Mouse (Mus musculus) hindbrain, embryonic 10.5 days (tissue): Measurements from ENCODE around the gene Prcd. TPM values are rescaled to one million over a fixed set of nuclear protein-coding genes. Genes with fewer than 3 reads are reported as not detected.
"Not testable (repeated sequence)": the region's sequence is repeated elsewhere in the genome, so short reads cannot be mapped to it uniquely, and the experiment has no call there.

ENCODE experiments used
- DNase-seq: peaks from one replicate; pipeline ENCODE4 v3.0.0-alpha.2; 2017; ENCODE audit warnings: low spot score
- H3K27ac ChIP-seq: fragments of 300-500 bp; sonication (generic); 2 replicates; pipeline ENCODE4 v1.5.1; 2016; ENCODE audit warnings: mild to moderate bottlenecking, moderate library complexity
- H3K27me3 ChIP-seq: fragments of 300-500 bp; sonication (generic); 2 replicates; pipeline ENCODE4 v1.6.1; 2016; ENCODE audit warnings: mild to moderate bottlenecking; ENCODE audit not compliant: poor library complexity, insufficient read depth, severe bottlenecking
- H3K36me3 ChIP-seq: fragments of 300-500 bp; sonication (generic); 2 replicates; pipeline ENCODE4 v1.6.1; 2016; ENCODE audit warnings: mild to moderate bottlenecking, moderate library complexity
- H3K4me1 ChIP-seq: fragments of 300-500 bp; sonication (generic); replicated peaks from 2 replicates; pipeline ENCODE4 v1.6.1; 2016; ENCODE audit warnings: mild to moderate bottlenecking
- H3K4me3 ChIP-seq: fragments of 300-500 bp; sonication (generic); 2 replicates; pipeline ENCODE4 v1.5.1; 2016; ENCODE audit warnings: mild to moderate bottlenecking, moderate library complexity
- H3K9me3 ChIP-seq: fragments of 300-500 bp; sonication (generic); 2 replicates; pipeline ENCODE4 v1.6.1; 2016; ENCODE audit warnings: mild to moderate bottlenecking, moderate library complexity
- WGBS: fragments of 180-500 bp; shearing (Covaris S2); methylation state at CpG from one replicate; pipeline ENCODE4 v1.1.7; 2016; 5-methylcytosine and 5-hydroxymethylcytosine counted together
- polyA plus RNA-seq: library from polyadenylated mRNA; unstranded; fragments of >200 nt; fragmentation: Nextera tagmentation; extraction: Ambion mirVana; gene quantifications from 2 replicates; pipeline ENCODE4 v1.2.1, GENCODE M21; 2016

The Prcd gene
- polyA plus RNA-seq, 1 experiment from 2014 or later = 1.2 TPM

- Histone ChIP-seq H3K4me1 (peaks cover 68% of the 10 kb centered on the region), H3K27ac (peak overlapping the region; percentile 19), H3K27me3 (peaks cover 18% of the 10 kb centered on the region), H3K4me3 (no peak overlapping the region), H3K36me3 (peaks cover 16% of the 10 kb centered on the region), H3K9me3 (no peaks in the 10 kb centered on the region)
- no peak for DNase-seq
- 44% methylated on average over 5 of the region's 5 CpGs for WGBS
These were observed 16.0 kb downstream of the Prcd start for GRCm38 (mm10) chr11:116669316-116669715.

- Histone ChIP-seq H3K9me3 (no peaks in the 10 kb centered on the region), H3K27me3 (peaks cover 14% of the 10 kb centered on the region; the same call in 1 of the 2 replicates), H3K4me3 (no peak overlapping the region), H3K27ac (0 out of 2 replicates have a peak overlapping the region, but pooled peaks have one; percentile 19), H3K36me3 (peaks cover 21% of the 10 kb centered on the region), H3K4me1 (peaks cover 63% of the 10 kb centered on the region)
- 60% methylated on average over 13 of the region's 13 CpGs for WGBS
- DNase-seq = no peak
These were observed 16.5 kb downstream of the Prcd start for GRCm38 (mm10) chr11:116669787-116670365.

GRCm38 (mm10) chr11:116670386-116670785, 17.1 kb downstream of the Prcd start:
- Histone ChIP-seq H3K9me3 (no peaks in the 10 kb centered on the region), H3K27me3 (peaks cover 14% of the 10 kb centered on the region; the same call in 1 of the 2 replicates), H3K36me3 (peaks cover 26% of the 10 kb centered on the region), H3K27ac (no peak overlapping the region), H3K4me3 (peak overlapping the region; percentile 86; the same call in 1 of the 2 replicates), H3K4me1 (peaks cover 58% of the 10 kb centered on the region)
- 83% methylated on average over 7 of the region's 7 CpGs for WGBS
- DNase-seq = no peak

GRCm38 (mm10) chr11:116671112-116671844, 17.9 kb downstream of the Prcd start:
- Histone ChIP-seq H3K27me3 (peaks cover 14% of the 10 kb centered on the region; the same call in 1 of the 2 replicates), H3K27ac (peak overlapping the region; percentile 94), H3K36me3 (peaks cover 35% of the 10 kb centered on the region), H3K4me3 (peak overlapping the region; percentile 86), H3K9me3 (no peaks in the 10 kb centered on the region), H3K4me1 (peaks cover 53% of the 10 kb centered on the region)
- peak; percentile 97 for DNase-seq
- WGBS = 2% methylated on average over 45 of the region's 45 CpGs

- H3K36me3 ChIP-seq = peaks cover 42% of the 10 kb centered on the region
- H3K9me3 ChIP-seq = no peaks in the 10 kb centered on the region
- peaks cover 53% of the 10 kb centered on the region for H3K4me1 ChIP-seq
- under 1% methylated on average over 24 of the region's 24 CpGs for WGBS
- no peak for DNase-seq
- H3K4me3 ChIP-seq = peak overlapping the region; percentile 86
- peak overlapping the region; percentile 94 for H3K27ac ChIP-seq
- peaks cover 14% of the 10 kb centered on the region; the same call in 1 of the 2 replicates for H3K27me3 ChIP-seq
These were observed 18.6 kb downstream of the Prcd start for GRCm38 (mm10) chr11:116671845-116672434.

GRCm38 (mm10) chr11:116672595-116672994, 19.3 kb downstream of the Prcd start:
- H3K4me3 ChIP-seq = peak overlapping the region; percentile 86
- H3K36me3 ChIP-seq = peaks cover 48% of the 10 kb centered on the region
- no peak for DNase-seq
- peaks cover 53% of the 10 kb centered on the region for H3K4me1 ChIP-seq
- WGBS = 26% methylated on average over 7 of the region's 7 CpGs
- H3K27me3 ChIP-seq = peaks cover 14% of the 10 kb centered on the region; the same call in 1 of the 2 replicates
- peak overlapping the region; percentile 94 for H3K27ac ChIP-seq
- H3K9me3 ChIP-seq = no peaks in the 10 kb centered on the region

- peaks cover 50% of the 10 kb centered on the region for H3K4me1 ChIP-seq
- WGBS = 85% methylated on average over 2 of the region's 2 CpGs
- no peak overlapping the region for H3K27ac ChIP-seq
- no peak for DNase-seq
- no peaks in the 10 kb centered on the region for H3K9me3 ChIP-seq
- H3K27me3 ChIP-seq = peaks cover 8% of the 10 kb centered on the region; the same call in 1 of the 2 replicates
- H3K36me3 ChIP-seq = peaks cover 57% of the 10 kb centered on the region
- peak overlapping the region; percentile 86; the same call in 1 of the 2 replicates for H3K4me3 ChIP-seq
These were observed 20.1 kb downstream of the Prcd start for GRCm38 (mm10) chr11:116673410-116673809.

GRCm38 (mm10) chr11:116674616-116675379, 21.5 kb downstream of the Prcd start:
- no peak for DNase-seq
- peaks cover 36% of the 10 kb centered on the region for H3K4me1 ChIP-seq
- 85% methylated on average over 7 of the region's 7 CpGs for WGBS
- no peak overlapping the region for H3K27ac ChIP-seq
- no peaks in the 10 kb centered on the region; the same call in 1 of the 2 replicates for H3K27me3 ChIP-seq
- peaks cover 70% of the 10 kb centered on the region for H3K36me3 ChIP-seq
- H3K4me3 ChIP-seq = no peak overlapping the region
- H3K9me3 ChIP-seq = no peaks in the 10 kb centered on the region

GRCm38 (mm10) chr11:116675429-116675828, 22.1 kb downstream of the Prcd start:
- H3K4me3 ChIP-seq, H3K27ac ChIP-seq, H3K27me3 ChIP-seq, H3K9me3 ChIP-seq, DNase-seq: not testable (repeated sequence)
- Histone ChIP-seq H3K36me3 (peaks cover 77% of the 10 kb centered on the region), H3K4me1 (peaks cover 30% of the 10 kb centered on the region)
- WGBS = 90% methylated on average over 6 of the region's 6 CpGs

GRCm38 (mm10) chr11:116676175-116676976, 23.0 kb downstream of the Prcd start:
- peaks cover 86% of the 10 kb centered on the region for H3K36me3 ChIP-seq
- no peak for DNase-seq
- H3K4me3 ChIP-seq = no peak overlapping the region
- 91% methylated on average over 14 of the region's 14 CpGs for WGBS
- no peaks in the 10 kb centered on the region for H3K9me3 ChIP-seq
- H3K27me3 ChIP-seq = no peaks in the 10 kb centered on the region
- peaks cover 21% of the 10 kb centered on the region for H3K4me1 ChIP-seq
- no peak overlapping the region for H3K27ac ChIP-seq

- DNase-seq = no peak
- Histone ChIP-seq H3K27me3 (no peaks in the 10 kb centered on the region), H3K4me1 (peaks cover 14% of the 10 kb centered on the region), H3K27ac (no peak overlapping the region), H3K9me3 (no peaks in the 10 kb centered on the region), H3K4me3 (no peak overlapping the region), H3K36me3 (peaks cover 100% of the 10 kb centered on the region)
- WGBS = 90% methylated on average over 8 of the region's 8 CpGs
These were observed 24.5 kb downstream of the Prcd start for GRCm38 (mm10) chr11:116677711-116678441.
